Mouse (Mus musculus): ENCODE data around the gene Mgl2.

- TF ChIP-seq POLR2A (IDR thresholded peaks at IDR 0.05; ENCODE audit: extremely low read depth, insufficient read depth, low read length) (no peak), CTCF (IDR thresholded peaks at IDR 0.05; ENCODE audit: low read depth, low read length) (no peak)
Observed at GRCm38 (mm10) chr11:70099102-70099501, 31.0 kb upstream of the Mgl2 start.
